8 mouse cellular contexts compared by ENCODE assay signal in the genomic region with DNA sequence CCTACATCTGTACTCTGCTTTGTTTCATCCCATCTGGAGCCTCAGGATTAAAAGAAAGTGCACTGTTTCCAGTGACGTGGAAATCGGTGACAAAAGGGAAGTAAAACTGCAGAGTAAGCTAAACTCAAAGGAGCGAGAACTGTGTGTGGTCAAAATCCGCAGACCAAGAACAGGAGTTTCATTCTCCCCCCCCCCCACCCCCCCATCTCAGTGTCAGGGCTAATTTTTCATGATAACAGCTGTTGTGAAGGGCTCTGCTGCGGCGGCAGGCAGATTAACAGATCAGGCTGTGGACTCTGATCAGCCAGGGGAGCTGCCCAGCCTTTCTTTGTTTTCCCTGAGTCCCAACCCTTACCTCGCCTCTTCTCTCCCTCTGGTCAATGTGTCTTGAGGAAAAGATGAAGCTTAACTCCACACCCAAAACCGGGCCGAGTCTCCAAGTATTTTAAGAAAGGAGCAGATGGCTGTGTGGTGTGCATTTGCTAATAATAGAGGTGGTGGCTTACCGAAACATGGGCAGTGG. TPM values are rescaled to one million over a fixed set of nuclear protein-coding genes. Genes with fewer than 3 reads are reported as not detected.
DNase-seq lines count a peak whose midpoint lies in the region; ATAC-seq and TF ChIP-seq lines count a peak whose summit lies in the region.

No protein-coding gene starts in this region.

- no peak overlapping the region for H3K4me3 ChIP-seq in lung, embryonic 14.5 days (ENCODE audit: low read depth, low read length)
- H3K4me3 ChIP-seq in left cerebral cortex, adult 2 months = no peak overlapping the region

- no peaks in the 10 kb centered on the region for H3K36me3 ChIP-seq in lung, embryonic 14.5 days (ENCODE audit: insufficient read depth)

- peak; percentile 10 for DNase-seq in embryo, embryonic 11 days
- no peak for DNase-seq in embryo, embryonic 10.5 days (ENCODE audit: low spot score)
- DNase-seq in lung, embryonic 14.5 days = peak; percentile 19
- no peak for DNase-seq in lung, adult 18-20 months
- DNase-seq in left cerebral cortex, adult 2 months (ENCODE audit: extremely low spot score in 1 of 2, low spot score in 2 of 2) = peak; percentile 22 to 39
- DNase-seq in right cerebral cortex, postnatal 36 days (ENCODE audit: low spot score in 2 of 2) = peak; percentile 20 to 58
- DNase-seq in cerebellum, adult 11-12 months = no peak
- DNase-seq in cerebellum, adult 18-20 months = no peak

- no peak overlapping the region for H3K27ac ChIP-seq in lung, embryonic 14.5 days (ENCODE audit: low read depth)
- peak overlapping the region; percentile 57; the same call in 1 of the 2 replicates for H3K27ac ChIP-seq in left cerebral cortex, adult 2 months

- H3K4me2 ChIP-seq in lung, embryonic 14.5 days = no peak overlapping the region

- no peak overlapping the region for H3K9ac ChIP-seq in lung, embryonic 14.5 days

- H3K9me3 ChIP-seq in lung, embryonic 14.5 days (ENCODE audit: low read depth, low read length) = no peaks in the 10 kb centered on the region

- no peaks in the 10 kb centered on the region for H3K27me3 ChIP-seq in lung, embryonic 14.5 days (ENCODE audit: insufficient read depth, low read length)

- intact Hi-C loops in left cerebral cortex, adult 2 months (cut with DNase I) = no loop called here

- no peak for TF ChIP-seq CTCF in lung, embryonic 14.5 days (IDR thresholded peaks at IDR 0.05; ENCODE audit: low read depth)
- TF ChIP-seq CTCF in left cerebral cortex, adult 2 months (IDR thresholded peaks at IDR 0.05) = no peak

- H3K4me1 ChIP-seq in lung, embryonic 14.5 days (ENCODE audit: insufficient read depth) = no peaks in the 10 kb centered on the region

- WGBS in lung, embryonic 14.5 days = 34% methylated on average over 10 of the region's 10 CpGs

- no peak for ATAC-seq in lung, embryonic 14.5 days (ENCODE audit: insufficient read depth)

RNA-seq across cellular contexts. Expression of a gene that starts 6.7 kb away (rescaled TPM):
- 25.0 and 26.6 TPM in 2 replicates for polyA plus RNA-seq in lung, embryonic 14.5 days (2014; fragmentation: Nextera tagmentation; extraction: Ambion mirVana)
- total RNA-seq in left cerebral cortex, adult 2 months (2021) = 10 to 100 TPM; 73.4 to 76.2 TPM

Comparison
In these comparisons a context has a peak if more than half of its experiments do, and no peak if none do; other contexts are left out.
1. DNase-seq: peak in embryo, embryonic 11 days (single experiment), lung, embryonic 14.5 days (single experiment), left cerebral cortex, adult 2 months (2 of 2) and right cerebral cortex, postnatal 36 days (2 of 2); none in embryo, embryonic 10.5 days (single experiment), lung, adult 18-20 months (0 of 2), cerebellum, adult 11-12 months (single experiment) and cerebellum, adult 18-20 months (0 of 2).